In genomic region chr11:70178756-70179155, GRCm38 (mm10) we compare ENCODE assay signal across 18 mouse cellular contexts. TPM values are rescaled to one million over a fixed set of nuclear protein-coding genes. Genes with fewer than 3 reads are reported as not detected.
DNase-seq lines count a peak whose midpoint lies in the region; ATAC-seq and TF ChIP-seq lines count a peak whose summit lies in the region.
"Had no signal": no experiment of that assay in that cellular context is flagged by ENCODE, and none has a peak within 500 bp of the region (broad histone marks: within the 10 kb centered on the region; RNA-seq: fewer than 3 reads in every experiment).

No protein-coding gene starts in this region.

- ATAC-seq in forebrain, embryonic 11.5 days (replicated peaks; ENCODE audit: low FRiP score): no peak
- ATAC-seq in forebrain, postnatal 0 days: no peak
- ATAC-seq in midbrain, embryonic 11.5 days (ENCODE audit: low FRiP score): no peak
- ATAC-seq in midbrain, embryonic 15.5 days (replicated peaks): no peak
- ATAC-seq: activated CD4-positive, CD25-positive, alpha-beta regulatory T cell, adult 4 months; CD4-positive, CD25-positive, alpha-beta regulatory T cell, adult 4 months; Patski had no signal

- H3K9me3 ChIP-seq in forebrain, embryonic 11.5 days (ENCODE audit: control insufficient read depth, low read length): no peaks in the 10 kb centered on the region
- H3K9me3 ChIP-seq in forebrain, postnatal 0 days (ENCODE audit: low read length): no peaks in the 10 kb centered on the region
- H3K9me3 ChIP-seq in midbrain, embryonic 11.5 days (ENCODE audit: control insufficient read depth, low read length): no peaks in the 10 kb centered on the region
- H3K9me3 ChIP-seq in midbrain, embryonic 15.5 days: no peaks in the 10 kb centered on the region

- no peak overlapping the region for H3K4me2 ChIP-seq in forebrain, embryonic 11.5 days (ENCODE audit: low read depth, low read length, severe bottlenecking)
- H3K4me2 ChIP-seq in forebrain, postnatal 0 days (ENCODE audit: low read depth): no peak overlapping the region
- no peak overlapping the region for H3K4me2 ChIP-seq in midbrain, embryonic 11.5 days
- no peak overlapping the region for H3K4me2 ChIP-seq in midbrain, embryonic 15.5 days

- H3K27me3 ChIP-seq in forebrain, embryonic 11.5 days (ENCODE audit: control insufficient read depth, insufficient read depth, low read length): no peaks in the 10 kb centered on the region
- H3K27me3 ChIP-seq in forebrain, postnatal 0 days (ENCODE audit: insufficient read depth, low read length): no peaks in the 10 kb centered on the region
- no peaks in the 10 kb centered on the region for H3K27me3 ChIP-seq in midbrain, embryonic 11.5 days (ENCODE audit: control insufficient read depth, insufficient read depth, low read length)
- H3K27me3 ChIP-seq in midbrain, embryonic 15.5 days (replicated peaks): no peaks in the 10 kb centered on the region
- H3K27me3 ChIP-seq: Patski had no signal

- no peak overlapping the region for H3K27ac ChIP-seq in forebrain, embryonic 11.5 days (ENCODE audit: low read depth, low read length)
- no peak overlapping the region for H3K27ac ChIP-seq in forebrain, postnatal 0 days (ENCODE audit: low read depth, low read length)
- H3K27ac ChIP-seq in midbrain, embryonic 11.5 days (ENCODE audit: low read depth, low read length): no peak overlapping the region
- no peak overlapping the region for H3K27ac ChIP-seq in midbrain, embryonic 15.5 days

- no peaks in the 10 kb centered on the region for H3K36me3 ChIP-seq in forebrain, embryonic 11.5 days (ENCODE audit: control insufficient read depth, insufficient read depth, low read length)
- no peaks in the 10 kb centered on the region for H3K36me3 ChIP-seq in forebrain, postnatal 0 days (ENCODE audit: insufficient read depth)
- H3K36me3 ChIP-seq in midbrain, embryonic 11.5 days (ENCODE audit: control insufficient read depth, insufficient read depth, low read length): no peaks in the 10 kb centered on the region
- H3K36me3 ChIP-seq in midbrain, embryonic 15.5 days (replicated peaks): no peaks in the 10 kb centered on the region
- H3K36me3 ChIP-seq: G1E had no signal

- WGBS in forebrain, embryonic 11.5 days: 78% methylated on average over 11 of the region's 11 CpGs
- WGBS in forebrain, postnatal 0 days: 81% methylated on average over 11 of the region's 11 CpGs
- 82% methylated on average over 11 of the region's 11 CpGs for WGBS in midbrain, embryonic 11.5 days
- WGBS in midbrain, embryonic 15.5 days: 76% methylated on average over 11 of the region's 11 CpGs

- no peak for TF ChIP-seq CTCF in forebrain, postnatal 0 days (IDR thresholded peaks at IDR 0.05; ENCODE audit: low read depth)

- H3K4me1 ChIP-seq in forebrain, embryonic 11.5 days (replicated peaks; ENCODE audit: control insufficient read depth, insufficient read depth, low read length): 0 out of 2 replicates have a peak, but pooled peaks cover 1% of the 10 kb centered on the region
- H3K4me1 ChIP-seq in forebrain, postnatal 0 days (ENCODE audit: insufficient read depth): no peaks in the 10 kb centered on the region
- H3K4me1 ChIP-seq in midbrain, embryonic 11.5 days (ENCODE audit: control insufficient read depth, insufficient read depth, low read length): no peaks in the 10 kb centered on the region
- H3K4me1 ChIP-seq in midbrain, embryonic 15.5 days: no peaks in the 10 kb centered on the region

- no peak overlapping the region for H3K9ac ChIP-seq in forebrain, embryonic 11.5 days (ENCODE audit: low read length)
- H3K9ac ChIP-seq in forebrain, postnatal 0 days: no peak overlapping the region
- H3K9ac ChIP-seq in midbrain, embryonic 11.5 days (ENCODE audit: low read length): no peak overlapping the region
- H3K9ac ChIP-seq in midbrain, embryonic 15.5 days: no peak overlapping the region

- peak; percentile 44 for DNase-seq in forebrain, embryonic 11.5 days (ENCODE audit: low spot score)
- DNase-seq in forebrain, postnatal 0 days: no peak
- DNase-seq in heart, adult 11 months: peak; percentile 56
- DNase-seq in heart, adult 9 months (ENCODE audit: low spot score in 2 of 2): no peak
- peak; percentile 54 for DNase-seq in midbrain, embryonic 11.5 days (ENCODE audit: low spot score, missing footprints)
- peak; percentile 37 for DNase-seq in testis, postnatal 10 days (ENCODE audit: low spot score)
- no peak for DNase-seq in testis, postnatal 14 days (ENCODE audit: low spot score)
- DNase-seq: adrenal gland, adult 8-10 months; B cell, adult 2 months; cerebellum, adult 11 months had no signal

- H3K4me3 ChIP-seq in forebrain, embryonic 11.5 days (ENCODE audit: low read depth, low read length): no peak overlapping the region
- H3K4me3 ChIP-seq in forebrain, postnatal 0 days (ENCODE audit: low read depth, low read length): no peak overlapping the region
- no peak overlapping the region for H3K4me3 ChIP-seq in midbrain, embryonic 11.5 days (ENCODE audit: low read depth, low read length)
- no peak overlapping the region for H3K4me3 ChIP-seq in midbrain, embryonic 15.5 days

RNA-seq across cellular contexts. Expression of gene Clec10a, which starts 22.8 kb away (rescaled TPM):
- 0.44 TPM in 1 of 2 replicates, not detected in the other for polyA plus RNA-seq in forebrain, embryonic 11.5 days (2014; fragmentation: Nextera tagmentation; extraction: Ambion mirVana)
- 0.67 and 1.3 TPM in 2 replicates for total RNA-seq in forebrain, postnatal 0 days (2014; rRNA removed)
- 1.6 TPM in 2 replicates for polyA plus RNA-seq in forebrain, postnatal 0 days (2015; fragmentation: Nextera tagmentation; extraction: Ambion mirVana)
- 0.66 and 0.89 TPM in 2 replicates for polyA plus RNA-seq in midbrain, embryonic 11.5 days (2014; fragmentation: Nextera tagmentation; extraction: Ambion mirVana)
- polyA plus RNA-seq in midbrain, embryonic 15.5 days (2015; fragmentation: Nextera tagmentation; extraction: Ambion mirVana): 0.89 and 2.1 TPM in 2 replicates
- total RNA-seq: CH12.LX had no signal
- polyA plus RNA-seq: activated CD4-positive, CD25-positive, alpha-beta regulatory T cell, adult 4 months; CD4-positive, CD25-positive, alpha-beta regulatory T cell, adult 4 months; Patski had no signal

RNA-seq across cellular contexts. Expression of gene Slc16a11, which starts 33.8 kb away (rescaled TPM):
- polyA plus RNA-seq in forebrain, embryonic 11.5 days (2014; fragmentation: Nextera tagmentation; extraction: Ambion mirVana): 0.91 and 1.0 TPM in 2 replicates
- total RNA-seq in forebrain, postnatal 0 days (2014; rRNA removed): 11.8 and 19.7 TPM in 2 replicates
- polyA plus RNA-seq in forebrain, postnatal 0 days (2015; fragmentation: Nextera tagmentation; extraction: Ambion mirVana): 9.6 and 13.1 TPM in 2 replicates
- polyA plus RNA-seq in midbrain, embryonic 11.5 days (2014; fragmentation: Nextera tagmentation; extraction: Ambion mirVana): 0.19 and 0.30 TPM in 2 replicates
- 6.4 and 8.6 TPM in 2 replicates for polyA plus RNA-seq in midbrain, embryonic 15.5 days (2015; fragmentation: Nextera tagmentation; extraction: Ambion mirVana)
- total RNA-seq: adrenal gland, postnatal 25 days; G1E had no signal
- polyA plus RNA-seq: activated CD4-positive, CD25-positive, alpha-beta regulatory T cell, adult 4 months; CD4-positive, CD25-positive, alpha-beta regulatory T cell, adult 4 months; G1E had no signal

RNA-seq across cellular contexts. Expression of gene Slc16a13, which starts 42.1 kb away (rescaled TPM):
- 14.6 and 15.8 TPM in 2 replicates for polyA plus RNA-seq in forebrain, embryonic 11.5 days (2014; fragmentation: Nextera tagmentation; extraction: Ambion mirVana)
- 9.8 and 10.9 TPM in 2 replicates for total RNA-seq in forebrain, postnatal 0 days (2014; rRNA removed)
- polyA plus RNA-seq in forebrain, postnatal 0 days (2015; fragmentation: Nextera tagmentation; extraction: Ambion mirVana): 8.2 and 9.6 TPM in 2 replicates
- 14.9 and 15.8 TPM in 2 replicates for polyA plus RNA-seq in midbrain, embryonic 11.5 days (2014; fragmentation: Nextera tagmentation; extraction: Ambion mirVana)
- 14.2 and 15.0 TPM in 2 replicates for polyA plus RNA-seq in midbrain, embryonic 15.5 days (2015; fragmentation: Nextera tagmentation; extraction: Ambion mirVana)

RNA-seq across cellular contexts. Expression of gene Mgl2, which starts 48.6 kb away (rescaled TPM):
- polyA plus RNA-seq in forebrain, embryonic 11.5 days (2014; fragmentation: Nextera tagmentation; extraction: Ambion mirVana): not detected in 2 replicates
- total RNA-seq in forebrain, postnatal 0 days (2014; rRNA removed): 1.0 and 1.1 TPM in 2 replicates
- 1.5 and 1.9 TPM in 2 replicates for polyA plus RNA-seq in forebrain, postnatal 0 days (2015; fragmentation: Nextera tagmentation; extraction: Ambion mirVana)
- polyA plus RNA-seq in midbrain, embryonic 11.5 days (2014; fragmentation: Nextera tagmentation; extraction: Ambion mirVana): 0.11 and 0.22 TPM in 2 replicates
- 1.2 and 1.5 TPM in 2 replicates for polyA plus RNA-seq in midbrain, embryonic 15.5 days (2015; fragmentation: Nextera tagmentation; extraction: Ambion mirVana)
- total RNA-seq: G1E had no signal
- polyA plus RNA-seq: CD4-positive, CD25-positive, alpha-beta regulatory T cell, adult 4 months; G1E; Patski had no signal

RNA-seq across cellular contexts. Expression of gene Bcl6b, which starts 50.8 kb away (rescaled TPM):
- 4.9 and 6.8 TPM in 2 replicates for polyA plus RNA-seq in forebrain, embryonic 11.5 days (2014; fragmentation: Nextera tagmentation; extraction: Ambion mirVana)
- total RNA-seq in forebrain, postnatal 0 days (2014; rRNA removed): 4.2 TPM in 2 replicates
- 3.8 and 5.3 TPM in 2 replicates for polyA plus RNA-seq in forebrain, postnatal 0 days (2015; fragmentation: Nextera tagmentation; extraction: Ambion mirVana)
- 4.9 and 5.4 TPM in 2 replicates for polyA plus RNA-seq in midbrain, embryonic 11.5 days (2014; fragmentation: Nextera tagmentation; extraction: Ambion mirVana)
- polyA plus RNA-seq in midbrain, embryonic 15.5 days (2015; fragmentation: Nextera tagmentation; extraction: Ambion mirVana): 5.3 and 5.6 TPM in 2 replicates
- total RNA-seq: MEL had no signal
- polyA plus RNA-seq: G1E, Patski had no signal

Comparison
In these comparisons a context has a peak if more than half of its experiments do, and no peak if none do; other contexts are left out.
1. DNase-seq: peak in forebrain, embryonic 11.5 days (single experiment), heart, adult 11 months (single experiment), midbrain, embryonic 11.5 days (single experiment) and testis, postnatal 10 days (single experiment); none in forebrain, postnatal 0 days (single experiment), heart, adult 9 months (0 of 2) and testis, postnatal 14 days (single experiment).